ENCODE assay signal across 7 mouse cellular contexts in genomic region chr5:150118455-150119241, GRCm38 (mm10). TPM values are rescaled to one million over a fixed set of nuclear protein-coding genes. Genes with fewer than 3 reads are reported as not detected.
DNase-seq lines count a peak whose midpoint lies in the region; ATAC-seq and TF ChIP-seq lines count a peak whose summit lies in the region.

Fry (plus strand) TSS chr5:150118645.

- peak within 1 kb of the TSS; percentile 98 for H3K4me3 ChIP-seq in bone marrow, adult 2 months (replicated peaks; ENCODE audit: control insufficient read depth, low read depth, low read length)
- H3K4me3 ChIP-seq in embryonic facial prominence, embryonic 14.5 days (ENCODE audit: low read depth, low read length) = peak within 1 kb of the TSS; percentile 63
- H3K4me3 ChIP-seq in heart, adult 2 months = peak within 1 kb of the TSS; percentile 78
- peak within 1 kb of the TSS; percentile 71 for H3K4me3 ChIP-seq in limb, embryonic 12.5 days (replicated peaks)
- H3K4me3 ChIP-seq in midbrain, embryonic 14.5 days (replicated peaks; ENCODE audit: low read depth, low read length) = peak within 1 kb of the TSS; percentile 68

- peak; percentile 95 for DNase-seq in embryonic facial prominence, embryonic 14.5 days (ENCODE audit: low spot score)
- peak; percentile 97 to 99 for DNase-seq in heart, adult 2 months
- peak; percentile 80 to 82 for DNase-seq in kidney, adult 8-10 months
- DNase-seq in midbrain, embryonic 14.5 days = peak; percentile 95
- peak; percentile 98 for DNase-seq in spleen, adult 12 weeks (ENCODE audit: low spot score)

- H3K36me3 ChIP-seq in embryonic facial prominence, embryonic 14.5 days (ENCODE audit: control insufficient read depth, insufficient read depth, low read length) = no peaks in the 10 kb centered on the region
- no peaks in the 10 kb centered on the region; the same call in 1 of the 2 replicates for H3K36me3 ChIP-seq in heart, adult 2 months (ENCODE audit: control insufficient read depth, insufficient read depth, low read length)
- no peaks in the 10 kb centered on the region for H3K36me3 ChIP-seq in limb, embryonic 12.5 days
- H3K36me3 ChIP-seq in midbrain, embryonic 14.5 days (ENCODE audit: control insufficient read depth, insufficient read depth, low read length) = no peaks in the 10 kb centered on the region

- no peak; the same call in 1 of the 2 replicates for TF ChIP-seq EP300 in heart, adult 2 months (IDR thresholded peaks at IDR 0.05; ENCODE audit: insufficient read depth, low read depth, low read length)

- peak; percentile 98 for ATAC-seq in embryonic facial prominence, embryonic 14.5 days (ENCODE audit: low read depth)
- ATAC-seq in limb, embryonic 12.5 days (ENCODE audit: insufficient number of reproducible peaks, insufficient read depth, low FRiP score, low TSS enrichment, low read depth) = peak; percentile 92
- ATAC-seq in midbrain, embryonic 14.5 days (ENCODE audit: low FRiP score, low TSS enrichment) = peak; percentile 98

- H3K27ac ChIP-seq in bone marrow, adult 2 months (ENCODE audit: control insufficient read depth, insufficient read depth, low read depth, low read length, poor library complexity) = peak within 1 kb of the TSS; percentile 97
- no peak within 1 kb of the TSS for H3K27ac ChIP-seq in embryonic facial prominence, embryonic 14.5 days (replicated peaks; ENCODE audit: low read depth, low read length)
- H3K27ac ChIP-seq in heart, adult 2 months = peak within 1 kb of the TSS; percentile 85
- no peak within 1 kb of the TSS for H3K27ac ChIP-seq in limb, embryonic 12.5 days
- H3K27ac ChIP-seq in midbrain, embryonic 14.5 days (replicated peaks; ENCODE audit: low read depth, low read length) = peak within 1 kb of the TSS; percentile 70

- intact Hi-C loops in heart, adult 2 months (cut with DNase I) = no loop called here

- peak within 1 kb of the TSS; percentile 60 for H3K9ac ChIP-seq in embryonic facial prominence, embryonic 14.5 days (ENCODE audit: low read depth, low read length)
- H3K9ac ChIP-seq in heart, adult 2 months (ENCODE audit: low read depth, low read length) = peak within 1 kb of the TSS; percentile 73
- H3K9ac ChIP-seq in limb, embryonic 12.5 days (replicated peaks) = peak within 1 kb of the TSS; percentile 53
- peak within 1 kb of the TSS; percentile 76 for H3K9ac ChIP-seq in midbrain, embryonic 14.5 days (replicated peaks; ENCODE audit: low read length)

- no peaks in the 10 kb centered on the region for H3K9me3 ChIP-seq in embryonic facial prominence, embryonic 14.5 days (ENCODE audit: control insufficient read depth, low read length)
- peaks cover 6% of the 10 kb centered on the region; the same call in 1 of the 2 replicates for H3K9me3 ChIP-seq in limb, embryonic 12.5 days
- no peaks in the 10 kb centered on the region for H3K9me3 ChIP-seq in midbrain, embryonic 14.5 days (ENCODE audit: control insufficient read depth, low read length)

- H3K4me1 ChIP-seq in bone marrow, adult 2 months (ENCODE audit: control insufficient read depth, insufficient read depth, low read length) = peaks cover 3% of the 10 kb centered on the region; the same call in 1 of the 2 replicates
- peaks cover 12% of the 10 kb centered on the region; the same call in 1 of the 2 replicates for H3K4me1 ChIP-seq in embryonic facial prominence, embryonic 14.5 days (ENCODE audit: control insufficient read depth, insufficient read depth, low read length)
- H3K4me1 ChIP-seq in heart, adult 2 months (ENCODE audit: control insufficient read depth, insufficient read depth, low read length) = peaks cover 7% of the 10 kb centered on the region
- peaks cover 15% of the 10 kb centered on the region for H3K4me1 ChIP-seq in limb, embryonic 12.5 days (replicated peaks)
- peaks cover 19% of the 10 kb centered on the region for H3K4me1 ChIP-seq in midbrain, embryonic 14.5 days (ENCODE audit: control insufficient read depth, insufficient read depth, low read length)

- TF ChIP-seq CTCF in bone marrow, adult 2 months (IDR thresholded peaks at IDR 0.05; ENCODE audit: control insufficient read depth, insufficient read depth, low read length) = no peak
- no peak for TF ChIP-seq CTCF in heart, adult 2 months (IDR thresholded peaks at IDR 0.05)

- H3K27me3 ChIP-seq in embryonic facial prominence, embryonic 14.5 days (replicated peaks; ENCODE audit: control insufficient read depth, insufficient read depth, low read length) = no peaks in the 10 kb centered on the region; the same call in 1 of the 2 replicates
- no peaks in the 10 kb centered on the region for H3K27me3 ChIP-seq in heart, adult 2 months (ENCODE audit: control insufficient read depth, insufficient read depth, low read length)
- H3K27me3 ChIP-seq in limb, embryonic 12.5 days = peaks cover 8% of the 10 kb centered on the region
- no peaks in the 10 kb centered on the region for H3K27me3 ChIP-seq in midbrain, embryonic 14.5 days (ENCODE audit: control insufficient read depth, insufficient read depth, low read length)

- peak; percentile 68; the same call in 1 of the 2 replicates for TF ChIP-seq POLR2A in bone marrow, adult 2 months (IDR thresholded peaks at IDR 0.05; ENCODE audit: borderline replicate concordance, control insufficient read depth, low read depth, low read length)
- 0 out of 2 replicates have a peak, but pooled peaks have one; percentile 12 for TF ChIP-seq POLR2A in heart, adult 2 months (IDR thresholded peaks at IDR 0.05; ENCODE audit: insufficient read depth, low read depth, low read length)

- WGBS in bone marrow, adult 2 months = under 1% methylated on average over 65 of the region's 68 CpGs
- 0% methylated on average over 25 of the region's 68 CpGs for WGBS in embryonic facial prominence, embryonic 14.5 days
- WGBS in heart, adult 2 months = under 1% methylated on average over 60 of the region's 68 CpGs
- under 1% methylated on average over 52 of the region's 68 CpGs for WGBS in limb, embryonic 12.5 days
- under 1% methylated on average over 66 of the region's 68 CpGs for WGBS in midbrain, embryonic 14.5 days

- H3K79me2 ChIP-seq in heart, adult 2 months (replicated peaks; ENCODE audit: control insufficient read depth, insufficient read depth, low read length) = no peaks in the 10 kb centered on the region

- peak within 1 kb of the TSS; percentile 86 for H3K4me2 ChIP-seq in embryonic facial prominence, embryonic 14.5 days (ENCODE audit: low read depth, low read length)
- H3K4me2 ChIP-seq in limb, embryonic 12.5 days = peak within 1 kb of the TSS; percentile 87
- H3K4me2 ChIP-seq in midbrain, embryonic 14.5 days (ENCODE audit: low read length) = peak within 1 kb of the TSS; percentile 79

RNA-seq across cellular contexts. Expression of gene Fry, which starts in this region (rescaled TPM):
- polyA plus RNA-seq in bone marrow, adult 2 months (2011; ENCODE audit: insufficient read depth, insufficient read length, low replicate concordance, missing spikeins) = 10.8 and 20.0 TPM in 2 replicates
- 13.9 and 15.1 TPM in 2 replicates for polyA plus RNA-seq in embryonic facial prominence, embryonic 14.5 days (2014; fragmentation: Nextera tagmentation; extraction: Ambion mirVana)
- total RNA-seq in heart, adult 2 months (2021) = 100 to 1,000 TPM; 117 to 153 TPM
- 43.8 and 55.9 TPM in 2 replicates for polyA plus RNA-seq in heart, adult 2 months (2012; rRNA removed)
- 6.9 and 7.3 TPM in 2 replicates for polyA plus RNA-seq in limb, embryonic 12.5 days (2016; fragmentation: Nextera tagmentation; extraction: Ambion mirVana)
- polyA plus RNA-seq in midbrain, embryonic 14.5 days (2014; fragmentation: Nextera tagmentation; extraction: Ambion mirVana) = 65.9 and 68.5 TPM in 2 replicates

Comparison
In these comparisons a context has a peak if more than half of its experiments do, and no peak if none do; other contexts are left out.
1. H3K27ac ChIP-seq: peak in bone marrow, adult 2 months (single experiment), heart, adult 2 months (single experiment) and midbrain, embryonic 14.5 days (single experiment); none in embryonic facial prominence, embryonic 14.5 days (single experiment) and limb, embryonic 12.5 days (single experiment).
2. Peak in every context shown above with its lines, with median percentiles within 50 percentile points of each other: H3K4me3 ChIP-seq, ATAC-seq, DNase-seq, H3K4me2 ChIP-seq and H3K9ac ChIP-seq.